Mouse (Mus musculus) embryonic facial prominence, embryonic 11.5 days (tissue): ENCODE results near the gene Alkbh7. TPM values are rescaled to one million over a fixed set of nuclear protein-coding genes. Genes with fewer than 3 reads are reported as not detected.

ENCODE experiments used
- ATAC-seq: fragments of 200-750 bp; cut with Nextera tagmentation; replicated peaks from 2 replicates; pipeline ENCODE4 v1.8.0; 2017; ENCODE audit warnings: low read depth; ENCODE audit not compliant: insufficient number of reproducible peaks, low FRiP score, low TSS enrichment
- DNase-seq: peaks from one replicate; pipeline ENCODE4 v3.0.0-alpha.2; 2015; ENCODE audit warnings: low spot score
- H3K27ac ChIP-seq: fragments of 300-500 bp; sonication (generic); replicated peaks from 2 replicates; pipeline ENCODE4 v1.5.1; 2014; ENCODE audit warnings: mild to moderate bottlenecking, low read depth, low read length, control low read depth
- H3K27me3 ChIP-seq: fragments of 300-500 bp; sonication (generic); 2 replicates; pipeline ENCODE4 v1.6.1; 2014; ENCODE audit warnings: mild to moderate bottlenecking, low read length, moderate library complexity, mixed read lengths; ENCODE audit not compliant: control insufficient read depth, insufficient read depth
- H3K36me3 ChIP-seq: fragments of 300-500 bp; sonication (generic); replicated peaks from 2 replicates; pipeline ENCODE4 v1.6.1; 2014; ENCODE audit warnings: low read depth, mild to moderate bottlenecking, low read length, moderate library complexity, mixed read lengths; ENCODE audit not compliant: control insufficient read depth, insufficient read depth
- H3K4me1 ChIP-seq: fragments of 300-500 bp; sonication (generic); 2 replicates; pipeline ENCODE4 v1.6.1; 2014; ENCODE audit warnings: low read length, mixed read lengths; ENCODE audit not compliant: control insufficient read depth, insufficient read depth
- H3K4me2 ChIP-seq: fragments of 300-500 bp; sonication (generic); 2 replicates; pipeline ENCODE4 v1.6.1; 2014; ENCODE audit warnings: low read depth, mild to moderate bottlenecking, control low read depth, low read length, moderate library complexity
- H3K4me3 ChIP-seq: fragments of 300-500 bp; sonication (generic); 2 replicates; pipeline ENCODE4 v1.5.1; 2014; ENCODE audit warnings: low read depth, low read length, control low read depth
- H3K9ac ChIP-seq: fragments of 300-500 bp; sonication (generic); replicated peaks from 2 replicates; pipeline ENCODE4 v1.6.1; 2014; ENCODE audit warnings: mild to moderate bottlenecking, control low read depth, low read length
- H3K9me3 ChIP-seq: fragments of 300-500 bp; sonication (generic); replicated peaks from 2 replicates; pipeline ENCODE4 v1.6.1; 2016; ENCODE audit warnings: mild to moderate bottlenecking, low read length, inconsistent platforms, mixed read lengths; ENCODE audit not compliant: control insufficient read depth
- WGBS: fragments of 180-500 bp; shearing (Covaris S2); extraction: QIAGEN DNeasy Blood & Tissue Kit; methylation state at CpG from one replicate; pipeline ENCODE4 v1.1.7; 2014; 5-methylcytosine and 5-hydroxymethylcytosine counted together
- polyA plus RNA-seq: library from polyadenylated mRNA; unstranded; fragments of >200 nt; fragmentation: Nextera tagmentation; extraction: Ambion mirVana; gene quantifications from 2 replicates; pipeline ENCODE4 v1.2.1, GENCODE M21; 2014

The Alkbh7 gene
- polyA plus RNA-seq, 1 experiment from 2014 or later = 40.2 TPM

- Histone ChIP-seq H3K4me1 (no peaks in the 10 kb centered on the region), H3K4me2 (peak overlapping the region; percentile 87), H3K9me3 (no peaks in the 10 kb centered on the region), H3K36me3 (peaks cover 15% of the 10 kb centered on the region), H3K27me3 (no peaks in the 10 kb centered on the region), H3K27ac (no peak overlapping the region), H3K9ac (peak overlapping the region; percentile 99), H3K4me3 (peak overlapping the region; percentile 99)
- DNase-seq (no peak), ATAC-seq (no peak)
- WGBS = 58% methylated on average over 8 of the region's 8 CpGs
Observed at GRCm38 (mm10) chr17:57029691-57030090, 32.6 kb downstream of the Alkbh7 start.

GRCm38 (mm10) chr17:57030931-57031660, 34.0 kb downstream of the Alkbh7 start, which contains the start of gene Khsrp:
TSS of gene Khsrp (minus strand) at chr17:57031522.
- DNase-seq (peak; percentile 69), ATAC-seq (no peak; the same call in 1 of the 2 replicates)
- Histone ChIP-seq H3K4me3 (peak within 1 kb of the TSS; percentile 99), H3K27me3 (no peaks in the 10 kb centered on the region), H3K4me2 (peak within 1 kb of the TSS; percentile 87), H3K9ac (peak within 1 kb of the TSS; percentile 99), H3K9me3 (no peaks in the 10 kb centered on the region), H3K27ac (peak within 1 kb of the TSS; percentile 91), H3K4me1 (no peaks in the 10 kb centered on the region), H3K36me3 (peaks cover 3% of the 10 kb centered on the region)
- under 1% methylated on average over 68 of the region's 99 CpGs for WGBS

GRCm38 (mm10) chr17:57031661-57032420, 34.7 kb downstream of the Alkbh7 start:
- DNase-seq = peak; percentile 100
- no peaks in the 10 kb centered on the region for H3K4me1 ChIP-seq
- H3K4me2 ChIP-seq = peak overlapping the region; percentile 25
- no peaks in the 10 kb centered on the region for H3K27me3 ChIP-seq
- peak overlapping the region; percentile 99 for H3K4me3 ChIP-seq
- 1% methylated on average over 38 of the region's 38 CpGs for WGBS
- peak overlapping the region; percentile 41 for H3K9ac ChIP-seq
- H3K36me3 ChIP-seq = peaks cover 3% of the 10 kb centered on the region
- no peak overlapping the region; the same call in 1 of the 2 replicates for H3K27ac ChIP-seq
- H3K9me3 ChIP-seq = no peaks in the 10 kb centered on the region
- peak; percentile 98 for ATAC-seq

GRCm38 (mm10) chr17:57032854-57033253, 35.7 kb downstream of the Alkbh7 start:
- Histone ChIP-seq H3K27ac (no peak overlapping the region), H3K9ac (no peak overlapping the region), H3K4me1 (no peaks in the 10 kb centered on the region), H3K9me3 (no peaks in the 10 kb centered on the region), H3K4me2 (peak overlapping the region; percentile 25; the same call in 1 of the 2 replicates), H3K36me3 (peaks cover 2% of the 10 kb centered on the region), H3K27me3 (no peaks in the 10 kb centered on the region), H3K4me3 (no peak overlapping the region)
- WGBS = 87% methylated on average over 4 of the region's 4 CpGs
- DNase-seq = no peak
- ATAC-seq = no peak

- Histone ChIP-seq H3K9ac (no peak overlapping the region), H3K9me3 (no peaks in the 10 kb centered on the region), H3K4me2 (no peak overlapping the region), H3K27ac (no peak overlapping the region), H3K36me3 (no peaks in the 10 kb centered on the region), H3K27me3 (no peaks in the 10 kb centered on the region), H3K4me3 (no peak overlapping the region), H3K4me1 (no peaks in the 10 kb centered on the region)
- DNase-seq (no peak), ATAC-seq (no peak)
- WGBS = 39% methylated on average over 8 of the region's 8 CpGs
Observed at GRCm38 (mm10) chr17:57038978-57039377, 41.8 kb downstream of the Alkbh7 start.

GRCm38 (mm10) chr17:57041554-57041953, 44.4 kb downstream of the Alkbh7 start, which contains the start of gene Slc25a41:
TSS of gene Slc25a41 (minus strand) at chr17:57041654.
- no peaks in the 10 kb centered on the region for H3K4me1 ChIP-seq
- H3K9ac ChIP-seq = no peak within 1 kb of the TSS
- H3K36me3 ChIP-seq = no peaks in the 10 kb centered on the region
- H3K9me3 ChIP-seq = no peaks in the 10 kb centered on the region
- no peak for DNase-seq
- ATAC-seq = no peak
- H3K27me3 ChIP-seq = no peaks in the 10 kb centered on the region
- H3K4me2 ChIP-seq = no peak within 1 kb of the TSS
- 72% methylated on average over 8 of the region's 8 CpGs for WGBS
- no peak within 1 kb of the TSS for H3K4me3 ChIP-seq
- H3K27ac ChIP-seq = no peak within 1 kb of the TSS

DNA sequence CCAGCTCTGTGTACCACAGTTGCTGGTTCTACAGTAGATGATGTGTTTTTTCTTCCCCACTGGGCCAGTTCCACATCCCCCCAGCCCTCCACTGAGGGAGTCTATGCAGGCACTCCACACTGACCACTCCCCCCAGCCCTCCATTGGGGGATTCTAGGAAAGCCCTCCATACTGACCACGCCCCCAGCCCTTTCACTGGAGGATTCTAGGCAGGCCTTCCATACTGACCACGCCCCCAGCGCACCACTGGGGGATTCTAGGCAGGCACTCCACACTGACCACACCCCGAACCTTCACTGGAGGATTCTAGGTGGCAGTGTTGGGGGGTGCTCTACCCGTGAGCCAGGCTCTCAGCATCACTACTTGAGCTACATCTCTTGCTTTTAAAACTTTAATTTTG, 50.3 kb downstream of the Alkbh7 start:
- H3K4me2 ChIP-seq = no peak overlapping the region
- no peaks in the 10 kb centered on the region; the same call in 1 of the 2 replicates for H3K36me3 ChIP-seq
- 33% methylated on average over 5 of the region's 5 CpGs for WGBS

DNA sequence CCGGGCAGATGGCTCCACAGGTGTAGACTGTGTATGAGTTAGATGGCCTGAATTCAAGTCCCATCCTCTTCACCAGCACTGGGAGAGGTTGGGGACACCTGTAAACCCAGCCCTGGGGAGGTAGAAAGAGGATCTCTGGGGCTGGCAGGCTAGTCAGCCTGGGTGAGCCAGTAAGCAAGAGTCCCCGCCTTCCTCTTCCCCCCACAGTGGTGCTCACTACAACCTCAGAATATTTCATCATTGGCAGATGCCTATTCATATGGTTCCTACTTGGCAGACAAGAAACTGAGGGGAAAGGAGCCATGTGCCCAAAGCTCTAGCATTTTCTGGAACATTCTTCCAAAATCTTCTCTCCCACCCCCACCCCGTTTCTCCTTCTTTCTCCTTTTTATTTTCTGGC, 51.7 kb downstream of the Alkbh7 start:
- Histone ChIP-seq H3K4me2 (no peak overlapping the region), H3K4me3 (no peak overlapping the region), H3K27ac (no peak overlapping the region), H3K27me3 (no peaks in the 10 kb centered on the region), H3K36me3 (no peaks in the 10 kb centered on the region; the same call in 1 of the 2 replicates), H3K9me3 (no peaks in the 10 kb centered on the region), H3K9ac (no peak overlapping the region), H3K4me1 (no peaks in the 10 kb centered on the region)
- WGBS = 94% methylated on average over 3 of the region's 3 CpGs
- ATAC-seq = no peak
- DNase-seq = no peak

More for the DNA sequence above, 50.3 kb downstream of the Alkbh7 start:
- Histone ChIP-seq H3K27ac (no peak overlapping the region), H3K9me3 (no peaks in the 10 kb centered on the region), H3K27me3 (no peaks in the 10 kb centered on the region), H3K4me3 (no peak overlapping the region), H3K4me1 (no peaks in the 10 kb centered on the region), H3K9ac (no peak overlapping the region)
- ATAC-seq (no peak), DNase-seq (no peak)
